Mouse (Mus musculus) large intestine, adult 2 months (tissue): Measurements from ENCODE around the gene Ift20. TPM values are rescaled to one million over a fixed set of nuclear protein-coding genes. Genes with fewer than 3 reads are reported as not detected.
"Not testable (repeated sequence)": the region's sequence is repeated elsewhere in the genome, so short reads cannot be mapped to it uniquely, and the experiment has no call there.

ENCODE experiments used
- DNase-seq: peaks from one replicate; pipeline ENCODE4 v3.0.0-alpha.2; 2012; ENCODE audit warnings: low read depth, low spot score
- WGBS: fragments of 180-500 bp; shearing (Covaris S2); methylation state at CpG from one replicate; pipeline ENCODE4 v1.1.7; 2018; 5-methylcytosine and 5-hydroxymethylcytosine counted together
- polyA plus RNA-seq: library from polyadenylated mRNA; depleted of rRNA; stranded (reverse); fragments of >200 nt; gene quantifications from 2 replicates; pipeline ENCODE4 v1.2.3, GENCODE M21; 2012; rRNA removed

The Ift20 gene
- polyA plus RNA-seq, 1 experiment, result 91.9 TPM

- 39% methylated on average over 4 of the region's 4 CpGs for WGBS
- no peak for DNase-seq
Observed at GRCm38 (mm10) chr11:78556070-78556469, 19.9 kb downstream of the Ift20 start.

DNA sequence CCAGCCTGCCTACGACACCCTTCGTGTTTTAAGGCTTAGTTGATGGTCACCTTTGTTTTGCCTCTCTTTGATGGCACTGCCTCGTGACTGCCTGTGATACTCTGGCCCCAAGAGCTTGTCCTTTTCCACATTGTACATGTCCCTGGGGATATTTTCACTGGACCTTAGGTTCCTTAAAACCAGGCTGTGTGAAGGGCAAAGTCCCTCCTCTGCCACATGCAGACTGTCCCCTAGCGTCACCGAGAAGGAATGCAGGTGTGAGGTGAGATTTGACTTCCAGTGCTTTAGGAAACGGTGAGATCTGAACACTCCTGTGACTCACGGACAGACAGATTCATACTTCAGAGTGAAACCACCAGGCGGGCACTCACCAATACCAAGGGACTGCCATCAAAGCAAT is 21.1 kb downstream of the Ift20 start:
- DNase-seq, result no peak
- 33% methylated on average over 8 of the region's 8 CpGs for WGBS

DNA sequence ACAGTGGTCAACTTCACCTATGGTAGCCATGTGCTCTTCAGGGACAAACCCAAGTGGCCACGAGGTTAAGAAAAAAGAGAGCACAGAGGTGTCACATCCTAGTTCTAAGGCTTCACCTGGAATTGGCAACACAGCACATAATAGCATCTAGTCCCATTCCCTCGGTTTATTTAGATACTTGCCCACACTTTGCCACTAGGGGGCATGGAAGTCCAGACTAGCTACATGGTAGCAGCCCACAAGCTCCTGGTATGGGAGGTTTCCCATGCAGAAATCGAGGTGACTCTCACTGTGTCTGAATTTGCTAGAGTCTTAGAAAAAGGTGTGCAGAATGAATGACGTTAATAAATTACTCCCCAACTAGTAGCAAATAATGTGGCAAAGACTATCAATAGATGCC is 24.3 kb downstream of the Ift20 start:
- 10% methylated on average over 4 of the region's 4 CpGs for WGBS
- no peak for DNase-seq

DNA sequence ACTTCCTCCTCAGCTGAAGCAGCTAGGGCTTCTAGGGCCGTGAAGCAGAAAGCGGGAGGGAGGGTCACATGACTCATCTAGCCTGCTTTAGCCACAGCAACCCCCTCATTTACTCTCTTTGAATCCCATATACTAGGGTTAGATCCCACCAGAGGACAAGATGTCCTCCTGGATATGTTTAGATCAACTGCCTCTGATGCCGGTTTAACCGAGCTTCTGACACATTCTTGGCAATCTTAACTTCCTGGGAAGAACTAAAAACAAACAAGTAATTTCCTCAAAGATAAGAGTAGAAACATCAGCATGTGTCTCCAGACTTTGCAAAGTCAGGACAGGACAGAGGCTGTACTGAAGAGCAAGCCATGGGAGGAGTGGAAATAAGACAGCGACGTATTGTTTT is 30.6 kb downstream of the Ift20 start:
- DNase-seq, result no peak

GRCm38 (mm10) chr11:78567614-78568013 is 31.5 kb downstream of the Ift20 start:
- WGBS, result 90% methylated on average over 6 of the region's 6 CpGs
- no peak for DNase-seq

More for the DNA sequence above, 30.6 kb downstream of the Ift20 start:
- 45% methylated on average over 6 of the region's 6 CpGs for WGBS

DNA sequence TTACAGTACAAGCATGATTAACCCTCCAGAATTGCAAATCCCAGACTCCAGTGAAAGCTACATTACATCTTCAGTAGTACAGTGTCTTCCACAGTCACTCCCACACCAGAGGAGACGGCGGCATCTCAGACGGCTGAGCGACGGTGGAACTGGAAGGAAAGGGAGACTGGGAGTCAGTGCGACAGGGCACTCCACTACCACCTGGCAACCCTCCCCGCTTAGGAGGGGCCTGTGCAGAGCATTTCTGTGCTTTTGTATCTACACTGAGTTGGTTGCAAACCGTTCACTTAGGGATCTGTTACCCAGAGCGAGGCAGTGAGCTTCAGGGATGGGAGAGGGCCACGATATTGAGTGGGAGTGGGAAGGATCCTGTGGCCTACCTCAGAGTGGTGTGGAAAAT is 32.7 kb downstream of the Ift20 start:
- no peak for DNase-seq
- 88% methylated on average over 10 of the region's 10 CpGs for WGBS

GRCm38 (mm10) chr11:78569806-78570205 is 33.6 kb downstream of the Ift20 start:
- 71% methylated on average over 3 of the region's 3 CpGs for WGBS
- no peak for DNase-seq

GRCm38 (mm10) chr11:78571441-78571840 is 35.3 kb downstream of the Ift20 start:
- 96% methylated on average over 8 of the region's 8 CpGs for WGBS
- no peak for DNase-seq

GRCm38 (mm10) chr11:78571854-78572253 is 35.7 kb downstream of the Ift20 start:
- WGBS, result 88% methylated on average over 6 of the region's 6 CpGs
- no peak for DNase-seq

DNA sequence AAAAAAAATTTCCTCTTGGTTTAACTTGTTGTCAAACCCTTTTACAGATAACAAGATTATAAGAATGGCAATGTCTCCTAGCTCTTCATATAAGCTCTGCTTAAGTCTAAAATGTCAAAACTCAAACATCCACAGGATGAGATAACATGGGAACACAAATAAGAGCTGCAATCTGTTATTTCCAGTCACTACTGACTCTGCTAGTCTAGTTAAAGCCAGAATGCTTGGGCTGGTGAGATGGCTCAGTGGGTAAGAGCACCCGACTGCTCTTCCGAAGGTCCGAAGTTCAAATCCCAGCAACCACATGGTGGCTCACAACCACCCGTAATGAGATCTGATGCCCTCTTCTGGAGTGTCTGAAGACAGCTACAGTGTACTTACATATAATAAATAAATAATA is 37.9 kb downstream of the Ift20 start:
- DNase-seq, result not testable (repeated sequence)
- 93% methylated on average over 4 of the region's 4 CpGs for WGBS

- DNase-seq, result no peak
- WGBS, result 89% methylated on average over 3 of the region's 3 CpGs
Observed at GRCm38 (mm10) chr11:78574536-78574935, 38.4 kb downstream of the Ift20 start.

DNA sequence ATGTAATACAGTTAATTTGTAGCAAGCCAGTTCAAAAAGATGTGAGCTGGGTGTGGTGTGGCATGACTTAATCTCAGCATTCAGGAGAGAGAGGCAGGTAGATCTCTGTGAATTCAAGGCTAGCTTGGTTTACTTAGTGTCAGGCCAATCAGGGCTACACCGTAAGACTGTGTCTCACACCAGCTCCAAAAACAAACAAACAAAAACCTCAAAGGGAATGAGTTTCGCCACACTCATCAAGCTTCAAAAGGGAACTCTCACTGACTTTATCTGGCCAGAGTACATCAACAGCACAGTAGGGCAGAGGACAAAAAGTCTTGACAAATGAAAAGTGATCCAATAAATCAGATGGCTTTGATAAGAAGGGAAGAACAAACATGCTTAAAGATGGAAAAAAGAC is 38.8 kb downstream of the Ift20 start:
- WGBS, result 56% methylated on average over 2 of the region's 2 CpGs
- DNase-seq, result no peak

- 89% methylated on average over 6 of the region's 6 CpGs for WGBS
- no peak for DNase-seq
Observed at GRCm38 (mm10) chr11:78582848-78583247, 46.7 kb downstream of the Ift20 start.

DNA sequence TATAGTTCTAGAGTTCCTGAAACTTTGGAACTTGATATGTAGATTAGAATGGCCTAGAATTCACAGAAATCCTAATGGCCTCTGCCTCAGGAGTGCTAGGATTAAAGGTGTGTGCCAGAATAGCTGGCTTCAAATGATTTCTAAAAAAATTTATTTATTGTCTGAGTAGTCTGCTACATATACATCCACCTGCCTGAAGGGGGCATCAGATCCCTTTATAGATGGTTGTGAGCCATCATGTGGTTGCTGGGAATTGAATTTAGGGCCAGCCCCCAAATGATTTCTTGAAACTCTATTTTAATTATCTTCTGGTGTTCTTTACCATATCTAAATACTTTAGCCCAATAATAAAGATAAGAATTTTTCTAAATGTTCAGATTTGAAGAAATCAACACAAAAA is 49.9 kb downstream of the Ift20 start:
- no peak for DNase-seq

GRCm38 (mm10) chr11:78587677-78588076 is 51.5 kb downstream of the Ift20 start:
- WGBS, result 95% methylated on average over 1 of the region's 1 CpGs
- DNase-seq, result not testable (repeated sequence)

Other genes starting within 250 kb of the Ift20 start
- gene BC030499, start 245.5 kb upstream of the Ift20 start, polyA plus RNA-seq, result 0.22 and 0.32 TPM in 2 replicates
- gene Spag5, start 234.8 kb upstream of the Ift20 start, polyA plus RNA-seq, result 11.2 and 15.8 TPM in 2 replicates
- 7.0 and 7.4 TPM in 2 replicates for gene Aldoc, start 213.4 kb upstream of the Ift20 start, polyA plus RNA-seq
- gene Pigs, start 207.9 kb upstream of the Ift20 start, polyA plus RNA-seq, result 64.4 and 82.0 TPM in 2 replicates
- 27.1 and 31.2 TPM in 2 replicates for gene Unc119, start 192.9 kb upstream of the Ift20 start, polyA plus RNA-seq
- gene Foxn1, start 149.8 kb upstream of the Ift20 start, polyA plus RNA-seq, result not detected in 2 replicates
- 171 and 272 TPM in 2 replicates for gene Slc13a2, start 114.1 kb upstream of the Ift20 start, polyA plus RNA-seq
- gene Slc46a1, start 70.7 kb upstream of the Ift20 start, polyA plus RNA-seq, result 26.6 and 27.5 TPM in 2 replicates
- gene Sarm1, start 38.6 kb upstream of the Ift20 start, polyA plus RNA-seq, result 0.46 and 0.53 TPM in 2 replicates
- 3.2 and 3.4 TPM in 2 replicates for gene Vtn, start 37.3 kb upstream of the Ift20 start, polyA plus RNA-seq
- gene Sebox, start 32.9 kb upstream of the Ift20 start, polyA plus RNA-seq, result not detected in 2 replicates
- gene Tmem199, start 24.2 kb upstream of the Ift20 start, polyA plus RNA-seq, result 11.1 and 13.0 TPM in 2 replicates
- gene Poldip2, start 24.2 kb upstream of the Ift20 start, polyA plus RNA-seq, result 41.2 and 43.9 TPM in 2 replicates
- gene Tnfaip1, start within 50 bp of the Ift20 start, polyA plus RNA-seq, result 54.0 and 80.5 TPM in 2 replicates
- gene Tmem97, start 14.4 kb downstream of the Ift20 start, polyA plus RNA-seq, result 71.8 and 74.3 TPM in 2 replicates
- 4.3 and 8.2 TPM in 2 replicates for gene Nlk, start 161.0 kb downstream of the Ift20 start, polyA plus RNA-seq
- 41.2 and 46.3 TPM in 2 replicates for gene Ccnq, start 215.4 kb downstream of the Ift20 start, polyA plus RNA-seq